Mouse (Mus musculus): ENCODE measurements around the gene Nrxn3.

DNA sequence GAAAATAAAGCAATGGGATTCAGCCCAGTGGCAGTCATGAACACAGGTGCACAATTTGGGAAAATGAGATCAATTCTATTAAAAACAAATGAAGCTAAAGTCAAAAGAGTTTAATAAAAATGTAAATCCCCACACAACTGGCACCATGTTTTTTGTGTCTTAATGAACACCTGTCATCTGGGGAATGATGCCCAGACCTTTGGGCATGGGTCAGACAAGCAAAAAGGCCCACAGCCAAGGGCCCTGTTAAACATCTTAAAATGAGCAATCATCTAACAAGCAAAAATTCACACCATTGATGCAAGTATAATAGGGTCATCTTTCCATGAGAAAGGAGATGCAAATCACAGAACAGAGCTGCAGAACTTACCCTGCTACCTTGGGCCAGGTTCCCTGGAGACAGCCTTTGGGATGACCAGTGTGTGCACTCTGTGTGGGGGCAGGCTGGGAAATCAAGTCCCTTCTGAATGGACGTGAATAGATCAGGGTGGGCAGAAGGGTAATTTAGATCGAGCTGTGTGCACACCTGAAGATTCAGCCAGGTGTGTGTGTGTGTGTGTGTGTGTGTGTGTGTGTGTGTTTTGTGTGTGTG, 1223.3 kb downstream of the Nrxn3 start:
- TF ChIP-seq CTCF (IDR thresholded peaks at IDR 0.05; ENCODE audit: control insufficient read depth, insufficient read depth, low read length) (no peak), POLR2A (IDR thresholded peaks at IDR 0.05; ENCODE audit: borderline replicate concordance, control insufficient read depth, low read depth, low read length) (no peak)
